Mouse (Mus musculus) mouse embryonic stem cell (cell line): ENCODE results near the gene Dnmt3a.
"Not testable (repeated sequence)": the region's sequence is repeated elsewhere in the genome, so short reads cannot be mapped to it uniquely, and the experiment has no call there.

Experiments
- in situ Hi-C, 2 experiments: fragments of 300-500 bp; cut with MboI; formaldehyde crosslinking; loops; 1 replicate in 1 of 2; 3 replicates in 1 of 2; pipeline ENCODE4 v1.14.3; 2019 to 2020; ENCODE audit warnings: low sequenced_read_pairs in 2 of 2, low pct_unique_long_range_greater_than_20kb in 1 of 2, mixed read lengths in 1 of 2; ENCODE audit not compliant: unreplicated experiment in 1 of 2

Gene Dnmt3a

GRCm38 (mm10) chr12:3928841-3929240 is 123.0 kb downstream of the Dnmt3a start:
- in situ Hi-C loops: loop anchor here (5.0 to 10.0 kb wide), 2 partner anchors 146 to 153 kb away; partner anchors contain the start of gene Dnajc27 (in 1 of the 2)

- in situ Hi-C loops: not testable (repeated sequence)
These were observed 124.5 kb downstream of the Dnmt3a start for GRCm38 (mm10) chr12:3930090-3930865.

DNA sequence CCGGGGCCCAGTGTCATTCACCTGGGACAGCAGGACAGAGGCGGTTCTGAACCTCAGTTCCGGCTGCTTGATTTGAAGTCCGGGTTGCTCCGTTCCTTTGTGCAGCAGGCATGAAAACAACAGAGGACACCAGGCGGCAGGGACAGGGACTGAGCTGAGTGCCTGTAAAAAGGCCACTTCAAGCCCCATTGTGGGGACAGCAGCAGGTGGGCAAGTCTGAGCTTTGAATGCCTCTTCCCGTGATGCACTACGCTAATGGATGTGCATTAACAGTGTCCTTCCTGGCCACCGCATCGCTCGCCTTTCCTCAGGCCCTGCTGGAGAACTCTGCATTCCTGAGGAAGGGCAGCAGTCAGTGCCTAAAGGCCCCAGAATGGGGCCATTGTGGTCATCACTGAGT is 136.2 kb downstream of the Dnmt3a start:
- in situ Hi-C loops: no loop called here

DNA sequence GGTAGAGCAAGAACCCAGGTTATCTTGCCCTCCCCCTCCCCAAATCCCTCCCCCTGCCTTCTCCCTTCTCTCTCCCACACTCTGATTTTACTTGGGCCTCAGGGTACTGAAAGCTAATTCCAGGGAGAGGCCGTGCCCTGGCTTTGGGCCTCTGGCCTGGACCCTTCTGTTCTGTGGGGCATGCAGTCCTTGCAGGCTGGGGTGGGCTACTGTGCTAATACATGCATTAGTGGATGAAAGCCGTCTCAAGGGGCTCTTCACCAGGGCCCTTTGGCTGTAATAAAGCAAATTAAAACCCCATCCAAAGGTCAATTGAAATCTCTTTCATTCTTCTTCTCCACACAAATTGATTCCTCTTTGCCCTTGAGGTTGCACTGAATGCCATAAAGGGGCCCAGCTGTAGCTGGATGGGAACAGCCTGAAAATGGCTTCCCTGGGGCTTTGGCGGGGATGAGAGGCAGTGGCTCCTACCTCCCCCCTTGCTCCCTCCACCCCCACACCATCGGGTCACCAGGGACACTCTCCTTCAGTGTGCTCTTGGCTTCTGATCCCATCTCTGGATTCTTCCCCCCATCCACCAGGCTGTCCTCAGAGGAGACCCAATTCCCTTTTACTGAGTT is 138.8 kb downstream of the Dnmt3a start:
- in situ Hi-C loops: no loop called here

- in situ Hi-C loops: no loop called here
These were observed 141.7 kb downstream of the Dnmt3a start for GRCm38 (mm10) chr12:3947503-3947902.

- in situ Hi-C loops: no loop called here
These were observed 148.8 kb downstream of the Dnmt3a start, which contains the start of gene Pomc for GRCm38 (mm10) chr12:3954651-3955050. Pomc (plus strand) TSS chr12:3954951.

- in situ Hi-C loops: no loop called here
These were observed 149.6 kb downstream of the Dnmt3a start for GRCm38 (mm10) chr12:3955371-3955770.

- in situ Hi-C loops: no loop called here
These were observed 150.5 kb downstream of the Dnmt3a start for GRCm38 (mm10) chr12:3956351-3956750.

GRCm38 (mm10) chr12:3959791-3960543 is 154.2 kb downstream of the Dnmt3a start:
- in situ Hi-C loops: no loop called here

DNA sequence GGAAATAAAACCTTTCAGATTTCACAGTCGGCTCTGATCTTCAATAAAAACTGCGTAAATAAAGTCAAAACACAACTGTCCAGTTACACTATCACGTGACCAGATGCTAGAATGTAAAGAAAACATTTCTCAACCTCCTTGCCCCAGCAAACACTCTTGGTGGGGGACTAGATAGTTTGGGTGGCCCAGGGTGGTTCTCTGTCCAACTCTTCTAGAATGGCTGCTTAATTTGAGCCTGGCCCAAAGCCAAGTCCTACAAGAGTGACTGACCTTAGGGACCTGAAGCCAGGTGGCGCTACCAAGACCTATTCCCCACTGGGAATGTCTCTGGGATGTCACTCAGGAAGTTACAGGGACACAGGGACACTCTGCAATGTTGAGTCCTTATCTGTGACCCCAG is 154.7 kb downstream of the Dnmt3a start:
- in situ Hi-C loops: no loop called here
